Mouse (Mus musculus): ENCODE measurements around the gene Prmt8.
A peak's percentile ranks its signal among the peaks of the same experiment; 100 is the strongest.

Gene Prmt8

GRCm38 (mm10) chr6:127661717-127662292, 107.5 kb downstream of the Prmt8 start:
- DNase-seq (ENCODE audit: low spot score) = no peak

- no peak for DNase-seq (ENCODE audit: low spot score)
Observed at GRCm38 (mm10) chr6:127659966-127660365, 109.3 kb downstream of the Prmt8 start.

- DNase-seq (ENCODE audit: low spot score) = no peak
Observed at GRCm38 (mm10) chr6:127659472-127659871, 109.8 kb downstream of the Prmt8 start.

- DNase-seq (ENCODE audit: low spot score) = no peak
Observed at GRCm38 (mm10) chr6:127657152-127657551, 112.1 kb downstream of the Prmt8 start.

- peak; percentile 14 for DNase-seq (ENCODE audit: low spot score)
Observed at GRCm38 (mm10) chr6:127655988-127656387, 113.3 kb downstream of the Prmt8 start.

- DNase-seq (ENCODE audit: low spot score) = no peak
Observed at GRCm38 (mm10) chr6:127641077-127641801, 128.0 kb downstream of the Prmt8 start.
